Mouse (Mus musculus) NIH3T3 (cell line): Measurements from ENCODE around the gene Fam129c.

Experiments used
- DNase-seq: peaks from one replicate; pipeline ENCODE4 v3.0.0-alpha.2; 2012; ENCODE audit warnings: low read depth

Fam129c gene

DNA sequence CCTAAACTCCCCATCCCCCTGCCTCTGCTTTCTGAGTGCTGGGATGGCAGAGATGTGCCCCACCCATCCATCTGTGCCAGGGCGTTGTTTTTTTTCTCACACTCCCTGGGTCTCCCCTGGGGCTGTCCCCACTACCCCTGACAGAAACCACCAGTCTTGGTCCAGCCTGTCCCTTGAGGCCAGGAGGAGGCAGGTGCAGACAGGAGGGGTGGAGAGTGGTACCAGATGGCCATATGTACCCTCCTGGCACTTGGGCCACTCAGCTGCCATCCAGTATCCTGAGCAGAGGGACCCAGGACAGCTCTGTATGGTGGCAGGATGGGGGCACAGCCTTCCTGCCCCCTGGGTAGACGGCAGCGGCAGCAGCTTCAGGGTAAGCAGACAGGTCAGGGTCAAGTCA lies at the start of gene Fam129c:
Fam129c (plus strand) TSS at position 198 of the 400 bp plus-strand sequence.
- DNase-seq: no peak

DNA sequence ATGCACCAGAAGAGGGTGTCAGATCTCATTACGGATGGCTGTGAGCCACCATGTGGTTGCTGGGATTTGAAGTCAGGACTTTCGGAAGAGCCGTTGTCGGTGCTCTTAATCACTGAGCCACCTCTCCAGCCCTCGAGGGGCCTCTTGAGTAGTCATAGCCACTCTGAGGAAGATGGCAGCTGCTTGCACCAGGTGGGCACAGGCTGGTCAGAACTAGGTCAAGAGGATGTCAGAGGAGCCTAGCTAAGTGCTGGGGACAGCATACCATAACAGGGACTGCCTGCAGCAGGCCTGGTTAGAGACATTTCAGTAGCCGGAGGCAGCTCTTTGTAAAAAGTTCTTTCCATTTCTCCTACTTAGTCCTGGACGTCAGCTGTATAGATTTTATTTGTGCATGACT lies 46.7 kb upstream of the Fam129c start:
- DNase-seq: no peak

DNA sequence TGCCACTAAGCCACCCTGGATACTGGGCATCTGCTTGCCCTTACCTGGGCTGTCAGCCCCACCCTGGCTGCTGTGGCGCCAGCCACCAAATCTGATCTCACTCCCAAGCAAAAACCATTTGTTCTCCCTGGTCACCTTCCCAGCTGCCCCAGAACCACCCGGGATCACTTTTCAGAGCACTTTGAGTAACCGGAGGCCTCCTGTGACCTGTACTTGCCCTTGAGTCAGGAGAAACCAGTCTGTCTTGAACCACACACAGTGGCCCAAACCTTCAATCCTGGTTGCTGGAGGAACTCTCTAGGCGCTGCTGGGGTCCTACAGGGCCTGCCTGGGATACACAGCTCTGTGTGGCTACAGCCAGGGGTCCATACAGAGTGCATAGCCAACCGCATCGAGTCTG lies 44.7 kb upstream of the Fam129c start:
- DNase-seq: no peak

DNA sequence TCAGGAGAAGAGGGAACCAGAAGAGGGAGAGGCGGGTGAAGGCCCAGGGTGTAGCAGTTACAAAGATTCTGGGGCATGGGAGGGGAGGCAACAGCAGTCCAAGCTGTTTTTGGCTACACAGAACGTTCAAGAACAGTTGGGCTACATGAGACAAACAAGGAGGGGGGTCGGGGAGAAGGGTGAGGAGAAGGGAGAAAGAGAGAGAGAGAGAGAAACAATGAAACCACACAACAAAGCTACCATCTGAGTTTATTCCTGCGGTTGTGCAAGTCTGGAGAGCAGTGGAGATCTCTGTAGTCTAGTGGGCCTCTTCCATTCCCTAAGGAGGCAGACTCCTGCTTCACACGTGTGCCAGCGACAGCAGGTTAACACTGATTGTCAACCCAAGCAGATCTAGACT lies 43.4 kb upstream of the Fam129c start:
- no peak for DNase-seq

DNA sequence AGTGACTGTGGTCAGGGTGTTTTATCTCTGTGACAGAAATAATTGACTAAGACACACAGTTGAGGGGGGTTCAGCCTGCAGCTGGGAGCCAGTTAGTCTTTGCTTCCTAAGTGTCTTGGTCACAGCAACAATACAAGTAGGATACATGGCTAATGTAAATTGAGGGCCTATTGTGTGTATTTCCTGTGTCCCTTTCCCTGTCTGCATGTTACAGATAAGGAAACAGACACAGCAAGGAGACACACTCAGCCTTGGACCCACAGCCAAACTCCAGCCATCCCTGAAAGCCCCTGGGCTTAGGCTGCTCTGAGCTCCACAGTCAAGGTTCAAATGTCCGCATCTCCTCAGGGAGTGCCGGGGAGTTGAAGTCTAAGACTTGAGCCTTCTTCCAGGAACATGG lies 42.8 kb upstream of the Fam129c start:
- no peak for DNase-seq

DNA sequence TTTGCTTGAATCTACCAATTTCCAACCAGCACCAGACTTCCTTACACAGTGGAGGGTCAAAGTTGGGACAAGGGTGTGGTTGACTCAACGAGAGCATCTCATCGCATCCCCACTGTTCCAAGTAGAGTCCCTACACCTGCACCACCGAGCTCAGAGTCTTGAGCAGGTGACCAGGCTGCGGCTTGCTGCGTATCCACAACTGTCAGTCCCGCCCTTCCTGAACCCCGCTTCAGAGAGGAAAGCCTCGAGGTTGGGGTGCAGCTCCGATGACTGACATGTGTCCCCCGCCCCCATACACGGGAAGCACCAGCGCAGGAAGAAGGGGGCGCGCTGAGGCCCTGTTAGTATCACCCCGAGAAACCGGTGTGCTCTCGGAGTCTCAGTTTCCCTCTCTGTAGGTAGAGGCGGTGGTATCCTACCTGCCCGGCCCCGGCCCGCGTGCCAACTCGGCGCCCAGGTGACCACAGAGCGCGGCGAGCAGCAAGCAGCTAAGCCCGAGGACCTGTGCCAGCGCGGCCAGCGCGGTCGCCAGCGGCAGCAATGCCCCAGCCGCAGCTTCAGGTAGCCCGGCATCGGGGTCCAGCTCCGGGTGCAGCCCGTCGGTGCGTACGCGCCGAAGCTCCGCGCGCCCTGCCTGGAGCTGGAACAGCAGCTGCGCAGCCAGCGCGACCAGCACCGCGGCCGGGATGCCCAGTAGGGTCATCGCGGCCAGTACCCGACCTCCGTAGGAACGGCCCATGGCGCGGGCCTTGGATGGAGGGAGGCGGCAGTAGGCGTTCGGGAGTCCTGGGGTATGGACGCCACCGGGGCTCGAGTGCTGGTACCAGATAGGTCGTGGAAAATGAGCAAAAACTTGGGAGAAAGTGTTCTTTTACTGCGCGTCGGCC lies 39.1 kb upstream of the Fam129c start, which contains the start of gene Tmem221:
Tmem221 (minus strand) TSS at position 801 of the 887 bp plus-strand sequence.
- DNase-seq: no peak

DNA sequence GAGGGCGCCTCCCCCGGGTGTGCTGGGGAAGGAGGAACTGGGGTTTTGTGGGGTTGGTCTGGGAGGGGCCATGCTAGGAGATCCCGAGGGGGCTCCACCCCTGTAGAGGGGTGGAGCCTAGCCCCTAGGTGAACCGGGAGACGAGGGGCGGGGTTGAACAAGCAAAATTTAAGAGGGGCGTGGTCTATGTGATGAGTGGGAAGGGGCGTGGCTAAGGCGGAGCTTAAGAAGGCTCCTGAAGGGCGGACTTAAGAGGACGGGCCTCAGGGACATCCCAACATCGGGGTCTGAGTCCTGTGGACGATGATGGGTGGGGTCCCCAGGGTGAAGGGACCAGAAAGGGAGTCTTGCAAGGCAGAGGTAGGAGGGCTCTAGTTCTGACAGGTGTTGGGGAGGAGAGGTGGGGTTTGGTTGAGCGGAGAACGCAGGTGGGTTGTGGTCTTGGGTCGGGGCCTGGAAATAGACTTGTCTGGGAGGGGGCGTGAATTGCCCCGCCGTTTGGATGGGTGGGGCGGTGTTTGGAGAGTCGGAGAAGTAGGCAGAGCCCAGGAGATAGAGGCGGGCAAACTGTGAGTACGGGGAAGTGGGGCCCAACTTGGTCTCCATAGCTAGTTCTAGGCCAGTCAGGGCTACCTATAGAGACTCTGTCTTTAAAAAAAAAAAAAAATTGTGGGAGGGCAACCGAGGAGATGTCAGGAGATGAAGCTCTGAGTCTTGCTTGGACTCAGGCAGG lies 38.3 kb upstream of the Fam129c start:
- DNase-seq: no peak

DNA sequence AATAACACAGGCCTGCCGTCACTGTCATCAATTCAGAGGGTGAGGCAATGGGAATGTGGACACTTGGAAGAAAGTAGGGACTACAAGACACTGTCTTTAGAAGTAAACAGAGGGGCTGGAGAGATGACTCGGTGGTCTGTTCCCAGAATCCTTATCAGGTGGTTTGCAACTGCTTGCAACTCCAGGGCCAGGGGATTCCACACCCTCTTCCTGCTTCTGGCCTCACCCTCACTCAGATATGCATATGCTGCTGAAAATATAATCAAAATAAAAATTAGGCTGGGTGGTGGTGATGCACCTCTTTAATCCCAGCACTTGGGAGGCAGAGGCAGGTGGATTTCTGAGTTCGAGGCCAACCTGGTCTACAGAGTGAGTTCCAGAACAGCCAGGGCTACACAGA lies 37.4 kb upstream of the Fam129c start:
- no peak for DNase-seq

DNA sequence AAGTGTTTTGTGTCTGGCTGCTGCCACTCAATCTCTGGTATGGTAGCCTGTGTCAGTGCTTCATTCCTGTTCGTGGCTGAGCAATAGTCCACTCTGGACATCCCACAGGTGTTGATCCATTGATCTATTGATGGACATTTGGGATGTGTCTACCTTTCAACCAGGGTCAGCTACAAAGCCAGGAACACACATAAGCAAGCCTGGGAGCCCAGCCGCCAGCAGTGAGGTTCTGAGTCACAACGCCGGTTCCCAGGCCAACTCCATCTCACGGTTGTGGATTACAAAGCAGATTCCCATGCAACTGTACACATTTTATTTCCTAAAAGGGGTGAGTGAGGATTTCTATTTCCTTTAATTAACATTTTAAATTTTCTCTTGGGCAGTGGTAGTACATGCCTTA lies 36.7 kb upstream of the Fam129c start:
- DNase-seq: no peak

DNA sequence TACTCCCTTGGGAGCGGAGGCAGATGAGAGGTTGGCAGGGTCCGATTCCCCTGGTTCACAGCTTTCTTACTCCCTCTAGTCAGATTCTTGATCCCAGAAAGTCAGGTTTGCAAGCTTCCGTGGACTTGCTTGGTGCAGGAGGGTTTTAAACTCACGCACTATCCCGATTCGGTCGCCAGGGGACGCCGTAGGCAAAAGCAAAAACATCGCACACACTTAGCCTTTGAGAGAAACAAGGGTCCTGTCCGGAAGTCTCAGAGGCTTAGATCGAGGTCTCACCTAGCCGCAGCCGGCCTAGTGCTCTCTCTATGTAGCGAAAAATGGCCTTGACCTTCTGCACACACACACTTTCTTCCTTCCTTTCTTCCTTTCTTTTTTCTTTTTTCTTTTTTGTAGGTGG lies 36.0 kb upstream of the Fam129c start:
- DNase-seq: peak; percentile 88

DNA sequence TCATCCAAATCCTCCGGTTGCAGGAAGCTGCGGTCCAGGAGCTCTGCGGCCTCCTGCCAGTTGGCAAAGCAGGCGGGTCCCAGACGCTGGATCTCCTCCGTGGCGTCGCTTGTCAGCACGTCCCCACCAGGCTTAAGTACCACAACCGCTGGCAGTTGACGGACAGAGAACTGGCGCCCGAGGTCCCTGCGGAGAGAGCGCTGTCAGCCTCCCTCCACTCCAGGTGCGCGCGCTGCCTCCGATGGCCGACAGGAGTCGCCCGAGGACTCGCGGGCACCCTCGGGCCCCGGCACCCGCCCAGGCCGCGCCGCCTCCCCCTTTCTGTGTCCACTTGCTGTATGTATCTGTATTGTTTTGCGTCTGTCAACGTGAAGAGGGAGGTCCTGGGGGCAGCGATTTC lies 34.7 kb upstream of the Fam129c start:
- DNase-seq: peak; percentile 79

DNA sequence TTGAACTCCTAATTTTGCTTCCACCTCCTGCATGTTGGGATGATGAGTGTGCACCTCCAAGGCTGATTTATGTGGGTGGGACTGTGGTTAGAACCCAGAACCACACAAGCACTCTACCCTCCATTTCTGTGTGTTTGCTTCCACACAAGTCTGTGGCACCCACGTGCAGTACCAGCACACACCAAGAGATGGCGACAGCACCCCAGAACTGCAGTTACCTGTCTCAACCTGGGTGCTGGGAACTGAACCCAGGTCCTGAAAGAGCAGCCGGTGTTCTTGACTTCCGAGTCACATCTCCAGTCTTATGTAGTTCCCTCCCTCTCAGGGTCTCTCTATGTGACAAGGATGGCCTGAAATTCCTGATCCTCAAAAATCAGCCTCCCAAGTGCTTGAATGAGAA lies 33.5 kb upstream of the Fam129c start:
- DNase-seq: no peak

DNA sequence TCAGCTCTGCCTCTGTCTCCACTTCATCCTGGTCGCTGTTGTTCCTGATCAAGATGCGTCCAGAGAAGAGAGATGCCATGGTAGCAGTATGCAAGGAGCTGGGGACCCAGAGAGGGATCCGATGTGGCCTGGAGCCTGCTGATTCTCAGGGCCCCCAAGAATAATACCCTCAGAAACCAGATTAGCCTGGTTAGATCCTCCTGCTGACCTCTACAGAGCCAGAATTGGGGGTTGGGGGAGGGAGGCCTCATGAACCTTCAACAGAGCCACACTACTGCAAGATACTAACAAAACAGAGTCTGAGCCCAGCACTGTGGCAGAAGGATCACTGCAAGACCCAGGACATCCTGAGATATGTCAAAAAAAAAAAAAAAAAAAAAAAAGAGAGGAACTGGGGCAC lies 30.9 kb upstream of the Fam129c start, which contains the start of gene Nxnl1:
Nxnl1 (minus strand) TSS at position 101 of the 400 bp plus-strand sequence.
- DNase-seq: no peak

DNA sequence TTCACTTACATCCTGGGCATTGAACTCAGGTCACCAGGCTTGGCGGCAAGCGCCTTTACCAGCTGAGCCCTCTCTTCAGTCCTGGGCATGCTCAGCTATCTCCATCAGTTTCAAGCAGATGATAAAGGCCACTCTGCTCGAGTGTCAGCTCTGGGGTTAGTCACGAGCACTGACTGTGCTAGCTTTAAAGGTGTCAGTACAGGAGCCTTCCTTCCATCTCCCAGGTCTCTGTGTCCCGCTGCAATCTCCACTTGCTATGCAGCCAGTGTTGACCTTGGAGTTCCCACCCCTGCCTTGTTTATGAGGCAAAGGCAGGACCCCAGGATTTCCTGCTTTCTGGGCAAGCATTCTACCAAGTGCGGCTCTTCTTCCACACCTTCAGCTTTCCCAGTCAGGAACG lies 29.9 kb upstream of the Fam129c start:
- no peak for DNase-seq

DNA sequence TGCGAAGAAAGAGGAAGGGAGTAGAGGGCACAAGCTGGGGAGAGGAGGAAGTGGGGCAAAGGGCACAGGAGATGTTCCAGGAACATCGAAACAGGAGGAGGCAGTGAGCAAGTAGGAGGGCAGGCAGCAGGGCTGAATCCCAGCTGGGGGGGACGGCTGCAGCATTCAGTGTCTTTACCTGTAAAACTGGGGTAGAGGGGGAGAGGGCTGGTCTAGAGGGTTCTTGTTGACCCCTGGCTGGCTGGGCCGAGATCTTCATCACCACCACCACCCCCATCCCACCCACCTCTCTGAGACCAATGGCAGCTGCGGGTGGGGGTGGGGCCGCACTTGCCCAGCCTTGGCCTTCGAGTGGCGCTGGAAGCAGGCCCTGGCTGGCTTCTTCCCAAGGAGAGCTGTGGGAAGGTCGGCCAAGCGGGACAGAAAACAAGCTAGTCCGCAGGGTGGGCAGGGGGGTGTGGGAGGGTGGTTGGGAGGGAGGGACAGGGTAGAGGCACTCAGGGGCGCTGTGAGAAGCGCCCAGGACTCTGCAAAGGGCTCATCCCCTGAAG lies 29.0 kb upstream of the Fam129c start, which contains the start of gene Slc27a1:
Slc27a1 (plus strand) TSS at position 496 of the 551 bp plus-strand sequence.
- DNase-seq: peak; percentile 64

DNA sequence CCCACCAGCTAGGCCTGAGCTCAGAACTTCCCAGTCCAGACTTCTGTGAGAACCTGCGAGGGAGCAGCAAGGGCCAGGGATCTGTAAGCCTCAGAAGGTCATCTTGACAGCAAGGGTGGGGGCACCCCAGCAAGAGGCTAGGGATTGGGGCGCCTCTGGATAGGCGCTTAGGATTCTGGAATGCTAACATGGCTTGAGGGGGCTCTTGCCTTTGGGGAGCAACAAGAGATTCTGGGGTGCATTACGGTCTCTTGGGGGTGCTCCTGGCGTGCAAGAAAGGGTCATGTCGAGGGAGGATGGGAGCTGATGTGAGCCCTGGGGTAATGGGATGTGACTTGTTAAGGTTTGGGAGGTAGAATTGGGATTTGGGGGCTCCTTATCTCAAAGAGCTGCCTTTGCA lies 28.5 kb upstream of the Fam129c start:
- DNase-seq: no peak

DNA sequence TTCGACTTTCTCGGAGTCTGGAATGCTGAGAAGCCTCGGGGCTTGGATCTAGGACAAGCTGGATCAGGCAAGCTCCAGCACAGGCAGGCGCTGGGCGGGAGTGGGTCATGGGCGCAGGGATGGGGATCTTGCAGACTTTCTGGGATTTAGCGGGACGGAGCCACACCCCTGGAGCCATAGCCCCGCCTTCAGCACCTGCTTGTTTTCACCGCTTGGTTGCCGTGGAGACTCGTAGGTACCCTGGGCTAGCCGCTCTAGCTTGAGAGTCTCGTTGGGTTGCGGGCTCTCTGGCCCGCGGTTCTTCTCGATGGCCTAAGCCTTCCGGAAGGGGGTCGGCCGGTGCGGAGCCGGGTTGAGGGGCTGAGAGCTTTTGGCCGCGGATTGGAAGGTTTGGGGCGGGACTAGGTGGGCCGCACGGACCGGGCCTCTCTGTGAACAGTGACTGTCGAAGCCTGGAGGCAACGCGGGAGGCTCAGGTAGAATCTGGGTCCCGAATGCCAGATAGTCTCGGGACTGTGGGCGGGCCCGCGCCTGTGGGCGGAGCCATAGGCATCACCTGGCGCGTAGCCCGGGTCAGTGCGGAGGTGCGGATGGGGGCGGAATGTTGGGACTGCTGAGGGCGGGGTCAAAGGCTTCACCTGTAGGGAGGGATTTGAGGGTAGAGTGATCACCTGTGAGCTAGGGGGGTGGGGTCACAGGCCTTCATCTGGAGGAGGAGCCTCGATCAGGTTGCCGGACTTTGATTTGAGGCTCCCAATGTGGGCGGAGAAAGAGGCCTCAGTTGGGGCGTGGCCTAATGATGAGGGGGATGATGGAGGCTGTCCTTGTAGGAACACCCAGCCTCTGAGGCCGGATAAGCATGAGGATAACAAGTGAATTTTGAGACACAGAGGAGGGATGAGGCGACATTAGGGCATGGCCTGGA lies 27.8 kb upstream of the Fam129c start:
- DNase-seq: peak; percentile 88

DNA sequence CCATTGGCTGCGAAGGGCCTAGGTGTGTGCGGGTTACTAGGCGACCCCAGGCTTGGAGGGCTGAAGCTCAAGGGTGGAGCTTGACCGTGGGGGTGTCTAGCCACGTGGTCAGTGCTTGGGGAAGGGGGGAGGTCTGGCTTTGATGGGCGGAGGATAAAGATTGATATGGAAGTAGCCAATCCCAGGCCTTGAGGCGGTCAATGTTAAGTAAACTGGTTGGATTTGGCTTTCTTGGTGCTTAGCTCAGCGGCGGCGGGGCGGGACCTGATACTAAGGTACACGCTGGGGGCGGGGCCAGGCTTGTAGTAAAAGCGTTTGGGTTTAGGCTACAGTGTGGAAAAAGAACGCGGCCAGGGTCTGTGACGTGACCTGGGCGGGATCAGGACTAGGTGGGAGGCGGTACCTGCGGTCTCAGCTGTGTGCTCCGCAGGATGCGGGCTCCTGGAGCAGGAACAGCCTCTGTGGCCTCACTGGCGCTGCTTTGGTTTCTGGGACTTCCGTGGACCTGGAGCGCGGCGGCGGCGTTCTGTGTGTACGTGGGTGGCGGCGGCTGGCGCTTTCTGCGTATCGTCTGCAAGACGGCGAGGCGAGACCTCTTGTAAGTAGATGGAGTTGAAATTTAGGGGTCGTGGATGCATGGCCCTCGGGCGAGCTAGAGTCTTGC lies 27.0 kb upstream of the Fam129c start:
- peak; percentile 96 for DNase-seq

DNA sequence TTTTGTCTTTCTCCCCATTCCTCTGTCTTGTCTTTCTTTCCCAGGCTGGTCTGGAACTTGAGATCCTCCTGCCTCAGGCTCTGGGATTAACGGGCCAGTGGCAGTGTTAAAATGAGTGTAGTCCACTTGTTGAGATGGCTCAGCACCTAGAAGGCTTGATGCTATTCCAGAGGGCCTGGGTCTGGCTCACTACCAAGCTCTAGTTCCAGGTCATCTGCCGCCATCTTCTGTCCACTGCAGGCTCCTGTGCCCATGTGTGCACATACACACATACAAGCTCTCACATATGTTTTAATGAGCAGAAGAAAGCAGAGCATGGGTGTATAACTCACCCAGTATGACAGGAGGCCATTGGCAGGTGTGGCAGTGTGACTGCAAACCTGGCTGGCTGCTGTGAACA lies 25.4 kb upstream of the Fam129c start:
- no peak for DNase-seq

DNA sequence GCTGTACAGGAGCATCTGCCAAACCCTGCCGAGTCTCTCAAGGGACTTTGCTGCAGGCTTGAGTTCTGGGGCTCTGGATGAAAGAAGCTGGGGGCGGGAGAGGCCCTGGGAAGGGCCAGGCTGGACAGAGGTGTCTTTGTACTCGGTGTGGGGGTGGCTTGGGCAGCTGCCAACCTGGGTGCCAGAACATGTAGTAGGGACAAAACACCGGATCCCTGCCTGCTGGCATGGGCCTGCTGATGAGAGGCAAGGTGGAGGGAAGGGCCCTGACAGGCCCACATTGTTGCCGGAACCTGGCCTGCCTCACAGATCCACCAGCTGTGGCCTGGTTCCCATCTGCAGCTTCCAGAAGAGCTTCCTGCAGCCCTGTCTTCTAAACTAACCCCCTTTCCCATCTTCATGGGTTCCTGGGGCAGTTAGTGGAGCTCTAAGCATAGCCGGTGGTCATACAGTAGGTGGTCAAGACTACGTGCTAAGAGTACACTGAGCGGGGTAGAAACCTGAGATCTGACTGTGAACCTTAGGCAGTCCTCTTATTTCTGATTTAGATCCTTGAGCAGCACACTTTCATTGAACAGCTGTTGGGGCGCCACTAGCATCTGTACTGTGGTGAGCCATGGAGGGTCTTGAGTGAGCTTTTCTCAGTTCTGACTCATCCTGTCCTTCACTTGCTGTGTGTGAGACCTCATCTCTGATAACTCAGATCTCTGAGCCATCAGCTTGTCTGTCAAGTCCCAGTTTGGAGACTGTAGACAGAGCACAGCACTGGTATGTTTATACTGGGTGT lies 24.4 kb upstream of the Fam129c start:
- DNase-seq: peak; percentile 78
